Mouse (Mus musculus): ENCODE data around the gene Fam163a.
"Not testable (repeated sequence)": the region's sequence is repeated elsewhere in the genome, so short reads cannot be mapped to it uniquely, and the experiment has no call there.

DNA sequence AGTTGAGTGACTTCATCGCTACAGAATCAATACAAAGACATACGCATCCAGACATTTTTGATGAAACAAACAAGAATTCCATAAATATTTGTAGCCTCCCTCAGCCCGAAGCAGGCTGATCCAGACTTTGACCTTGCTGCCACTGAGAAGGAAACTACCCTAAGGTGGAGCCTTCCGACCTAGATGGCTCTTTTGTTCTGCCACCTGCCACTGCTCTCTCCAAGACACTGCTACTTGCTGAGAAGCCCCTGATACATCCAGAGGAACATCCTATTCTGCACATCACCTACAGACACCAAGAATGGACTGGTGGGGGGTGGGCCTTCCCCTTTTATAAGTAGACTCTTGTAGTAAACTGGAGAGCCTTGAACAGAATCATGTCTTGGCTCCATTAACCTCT is 46.3 kb upstream of the Fam163a start:
- not testable (repeated sequence) for TF ChIP-seq EP300 (IDR thresholded peaks at IDR 0.05; ENCODE audit: low read length); MXI1 (IDR thresholded peaks at IDR 0.05; ENCODE audit: low read depth, low read length); POLR2A (IDR thresholded peaks at IDR 0.05; ENCODE audit: low read depth, low read length); E2F4 (IDR thresholded peaks at IDR 0.05; ENCODE audit: insufficient replicate concordance, low read depth, low read length); CTCF (conservative IDR thresholded peaks at IDR 0.05 in 1 of 2, IDR thresholded peaks at IDR 0.05 in 1 of 2; ENCODE audit: low read depth in 2 of 2, low read length in 2 of 2)

Data from CH12.LX (cell line).